Mouse (Mus musculus) brain, embryonic 18.5 days (tissue): ENCODE data around the gene Lhfpl3.
"Not testable (repeated sequence)": the region's sequence is repeated elsewhere in the genome, so short reads cannot be mapped to it uniquely, and the experiment has no call there.

Experiments used
- DNase-seq: peaks from one replicate; pipeline ENCODE4 v3.0.0-alpha.2; 2012; ENCODE audit warnings: low read depth, low spot score

The Lhfpl3 gene

DNA sequence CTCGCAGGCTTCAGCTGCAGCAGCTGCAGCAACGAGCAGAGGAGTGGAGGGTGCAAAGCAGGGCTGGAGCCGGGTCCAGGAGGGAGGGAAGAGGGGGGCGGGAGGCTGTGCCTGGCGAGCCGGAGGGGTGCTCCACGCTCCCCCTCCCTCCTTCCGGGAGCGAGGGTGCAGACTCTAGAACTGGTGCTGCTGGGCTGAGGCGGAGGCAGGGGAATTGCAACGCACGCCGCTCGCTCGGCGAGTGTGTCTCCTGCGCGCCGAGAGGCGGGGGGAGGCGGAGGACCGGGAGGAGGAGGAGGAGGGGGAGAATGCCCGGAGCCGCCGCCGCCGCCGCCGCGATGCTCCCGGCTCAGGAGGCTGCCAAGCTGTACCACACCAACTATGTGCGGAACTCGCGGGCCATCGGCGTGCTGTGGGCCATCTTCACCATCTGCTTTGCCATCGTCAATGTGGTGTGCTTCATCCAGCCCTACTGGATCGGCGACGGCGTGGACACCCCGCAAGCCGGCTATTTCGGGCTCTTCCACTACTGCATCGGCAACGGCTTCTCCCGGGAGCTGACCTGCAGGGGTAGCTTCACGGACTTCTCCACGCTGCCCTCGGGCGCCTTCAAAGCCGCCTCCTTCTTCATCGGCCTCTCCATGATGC is at the start of gene Lhfpl3:
Gene Lhfpl3, plus strand, starts transcription at position 175 of the 648 bp plus-strand sequence.
- DNase-seq = no peak

DNA sequence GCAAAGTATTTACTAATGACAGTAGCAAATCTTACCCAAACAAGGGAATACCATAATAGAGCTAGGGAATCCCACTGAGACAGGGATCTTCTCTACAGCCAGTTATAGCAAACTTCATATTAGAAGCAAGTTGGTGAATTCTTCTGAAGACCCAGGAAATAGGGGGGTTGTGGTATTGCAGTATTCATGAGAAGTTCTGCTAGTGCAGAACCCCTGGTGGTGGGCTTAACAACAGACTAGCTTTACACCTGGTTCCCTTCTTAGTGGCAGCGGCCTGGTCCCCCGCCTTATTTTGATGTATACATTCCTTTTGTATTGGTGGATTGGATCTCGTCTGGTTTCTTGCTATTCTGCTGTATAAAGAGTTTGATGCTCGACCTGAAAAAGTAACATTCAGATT is 39.6 kb upstream of the Lhfpl3 start:
- not testable (repeated sequence) for DNase-seq

DNA sequence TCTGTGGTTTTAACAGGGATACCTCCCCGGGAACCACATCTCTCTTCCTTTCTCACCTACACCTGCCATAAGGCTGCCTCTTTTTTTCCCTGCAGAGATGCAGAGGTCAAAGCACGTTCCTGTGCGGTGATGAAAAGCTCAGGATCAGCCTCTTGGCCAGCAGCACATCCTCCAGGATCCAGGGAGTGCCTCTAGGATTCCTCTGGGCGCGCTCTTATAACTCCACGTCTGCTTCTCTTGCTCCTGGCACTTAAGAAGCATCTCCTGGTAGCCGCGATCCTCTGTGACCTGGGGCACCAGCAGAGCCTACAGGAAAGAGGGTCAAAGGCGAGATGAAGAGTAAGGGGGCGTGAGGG is 352 bp upstream of the Lhfpl3 start:
- DNase-seq = no peak

- no peak for DNase-seq
Observed at GRCm38 (mm10) chr5:22746533-22747021, 718 bp downstream of the Lhfpl3 start.

DNA sequence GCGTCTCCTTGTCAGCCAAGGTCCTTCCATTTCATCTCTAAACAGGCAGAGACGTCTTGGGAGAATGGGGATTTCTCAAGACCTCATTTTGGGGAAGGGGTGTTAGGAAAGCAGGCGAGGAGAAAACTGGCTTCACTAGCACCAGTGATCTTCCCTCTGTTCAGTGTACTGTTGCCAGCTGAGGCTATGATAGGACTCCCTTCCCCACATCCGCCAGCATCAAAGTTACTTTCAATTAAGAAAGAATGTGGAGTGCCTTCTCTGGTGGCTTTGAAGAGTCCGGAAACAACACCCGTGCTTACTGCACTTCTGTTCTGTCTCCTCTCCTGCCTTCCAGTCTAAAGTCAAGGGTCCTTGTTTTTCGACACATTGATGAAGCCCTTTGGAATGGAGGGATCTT is 1.4 kb downstream of the Lhfpl3 start:
- DNase-seq = no peak

- no peak for DNase-seq
Observed at GRCm38 (mm10) chr5:22757261-22757660, 11.4 kb downstream of the Lhfpl3 start.

DNA sequence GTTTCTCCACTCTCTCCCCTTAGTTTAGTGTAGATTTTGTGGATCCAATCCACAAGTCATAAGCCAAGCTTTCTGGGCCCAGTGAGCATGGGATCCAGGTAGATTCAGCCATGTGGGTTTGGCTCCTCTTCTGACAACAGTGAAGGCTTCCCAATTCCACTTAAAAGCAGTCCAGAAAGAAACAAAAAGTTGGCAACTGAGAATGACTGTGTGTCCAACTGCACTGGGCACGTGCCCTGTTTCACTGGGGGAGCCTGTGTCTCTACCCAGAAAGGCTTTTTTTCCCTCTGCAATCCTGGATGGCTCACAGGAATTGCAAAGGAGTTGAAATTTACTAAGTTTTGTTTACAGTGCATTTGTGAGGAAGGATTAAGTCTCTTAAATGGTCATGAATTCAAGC is 24.9 kb downstream of the Lhfpl3 start:
- no peak for DNase-seq

DNA sequence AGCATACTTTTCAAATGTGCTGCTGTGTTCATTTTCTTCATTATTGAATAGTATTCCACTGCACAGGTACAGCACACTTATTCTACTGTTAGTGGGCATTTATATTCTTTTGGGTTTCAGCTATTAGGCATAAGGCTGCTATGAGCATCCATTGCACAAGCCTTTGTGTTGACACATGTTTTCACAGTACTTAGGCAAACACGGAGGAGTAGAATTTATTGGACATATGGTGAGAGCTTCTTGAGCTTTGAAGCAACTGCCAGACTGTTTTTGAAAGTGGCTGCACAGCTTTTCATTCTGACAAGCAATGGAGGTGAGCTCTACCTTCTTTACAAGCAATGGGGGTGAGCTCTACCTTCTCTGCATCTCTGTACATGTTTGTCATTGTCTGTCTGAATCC is 49.5 kb downstream of the Lhfpl3 start:
- DNase-seq = no peak

GRCm38 (mm10) chr5:22813426-22813825 is 67.6 kb downstream of the Lhfpl3 start:
- no peak for DNase-seq

DNA sequence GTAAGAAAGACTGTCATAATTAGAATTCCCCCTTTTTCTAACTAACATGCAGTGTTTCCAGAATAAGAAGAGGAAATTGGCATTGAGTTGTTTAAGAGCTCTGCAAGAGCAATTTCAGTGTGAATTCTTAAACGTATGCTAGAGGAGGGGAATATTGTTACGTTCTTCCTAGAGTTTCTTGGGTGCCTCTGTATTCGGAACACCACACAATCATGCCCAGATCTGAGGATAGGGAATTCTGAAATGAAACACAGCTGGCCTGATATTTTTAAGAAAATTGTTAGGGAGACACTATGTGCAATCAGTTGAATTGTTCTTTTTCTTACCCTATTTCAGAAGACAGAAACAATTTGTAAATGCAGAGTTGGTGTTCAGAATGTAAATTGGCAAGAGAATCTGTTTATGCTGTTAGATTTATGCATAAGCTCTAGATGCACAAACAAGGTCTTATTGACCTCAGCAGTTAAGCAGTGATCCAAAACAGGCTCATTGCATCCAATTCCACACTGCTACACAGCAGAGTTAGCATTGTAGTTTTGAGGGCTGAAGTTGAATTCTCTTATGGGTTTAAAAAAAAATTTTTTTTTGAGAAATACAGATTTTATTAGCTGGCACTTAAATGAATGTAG is 84.1 kb downstream of the Lhfpl3 start:
- peak; percentile 34 for DNase-seq

DNA sequence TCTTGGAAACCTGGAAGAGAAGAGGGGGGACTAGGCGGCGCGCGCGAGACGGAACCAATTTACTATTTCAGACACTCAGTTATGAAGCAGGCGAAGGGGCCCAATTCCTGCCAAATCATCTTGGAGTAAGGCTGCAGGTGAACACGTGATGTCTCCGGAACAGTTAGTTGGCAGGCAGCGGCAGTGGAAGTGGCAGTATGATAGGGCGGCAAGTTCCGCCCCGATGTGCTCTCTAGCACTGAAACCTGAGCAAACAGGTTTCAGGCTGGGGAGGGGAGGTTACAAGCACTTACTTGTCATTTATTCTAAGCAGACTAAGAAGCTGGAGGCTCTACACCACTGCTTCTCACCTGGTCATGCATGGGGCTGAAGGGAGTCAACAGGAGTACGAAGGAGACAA is 105.7 kb downstream of the Lhfpl3 start:
- no peak for DNase-seq

DNA sequence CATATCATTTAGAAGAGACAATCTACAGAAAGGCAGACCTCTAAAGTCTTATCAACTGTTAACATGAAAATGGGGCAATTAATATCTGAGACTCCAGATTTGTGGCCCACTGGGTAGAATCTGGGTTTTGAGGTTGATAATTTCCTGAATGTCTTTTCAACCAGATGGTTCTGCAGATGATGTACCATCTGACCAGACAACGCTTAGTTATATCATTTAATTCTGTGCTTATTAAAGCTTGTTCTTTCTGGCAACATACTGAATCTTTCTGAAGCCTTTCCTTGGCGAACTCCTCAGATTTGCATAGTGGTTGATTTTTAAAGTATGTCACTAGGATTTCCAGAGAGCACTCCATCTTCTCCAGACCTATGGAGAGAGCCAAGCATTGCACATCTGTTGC is 107.6 kb downstream of the Lhfpl3 start:
- DNase-seq = no peak

DNA sequence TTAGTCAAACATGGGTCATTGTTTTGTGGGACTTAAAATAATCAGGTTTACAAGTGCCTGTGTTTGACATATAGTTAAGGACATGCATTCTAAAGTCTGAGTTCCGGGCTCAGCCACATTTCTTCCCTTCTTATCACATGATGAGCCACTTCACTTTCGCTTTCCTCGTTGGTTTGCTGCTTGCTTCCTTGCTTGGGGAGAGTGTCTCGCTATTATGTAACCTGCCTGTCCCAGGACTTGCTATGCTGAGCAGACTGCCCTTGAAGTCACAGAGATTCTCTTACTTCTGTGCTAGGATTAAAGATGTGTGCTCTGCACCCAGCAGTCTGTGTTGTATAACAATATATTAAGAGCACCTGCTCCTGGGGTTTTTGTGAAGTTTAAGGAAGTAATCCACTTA is 110.6 kb downstream of the Lhfpl3 start:
- no peak for DNase-seq

DNA sequence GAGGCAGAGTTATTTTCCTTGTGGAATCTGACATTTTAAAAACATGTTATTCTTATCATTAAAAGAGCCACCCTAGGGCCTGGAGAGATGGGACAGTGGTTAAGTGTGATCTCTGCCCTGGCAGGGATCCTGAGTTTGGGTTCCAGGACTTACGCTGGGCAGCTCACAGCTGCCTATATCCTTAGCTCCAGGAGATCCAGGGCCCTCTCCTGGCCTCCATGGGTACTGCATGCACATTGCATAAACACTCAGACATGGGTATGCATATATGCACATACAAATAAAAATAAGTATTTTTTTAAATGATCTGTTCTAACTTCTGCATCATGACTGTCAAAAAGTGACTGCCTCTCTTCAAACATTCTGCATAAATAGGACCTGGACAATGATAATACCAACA is 115.5 kb downstream of the Lhfpl3 start:
- DNase-seq = no peak

DNA sequence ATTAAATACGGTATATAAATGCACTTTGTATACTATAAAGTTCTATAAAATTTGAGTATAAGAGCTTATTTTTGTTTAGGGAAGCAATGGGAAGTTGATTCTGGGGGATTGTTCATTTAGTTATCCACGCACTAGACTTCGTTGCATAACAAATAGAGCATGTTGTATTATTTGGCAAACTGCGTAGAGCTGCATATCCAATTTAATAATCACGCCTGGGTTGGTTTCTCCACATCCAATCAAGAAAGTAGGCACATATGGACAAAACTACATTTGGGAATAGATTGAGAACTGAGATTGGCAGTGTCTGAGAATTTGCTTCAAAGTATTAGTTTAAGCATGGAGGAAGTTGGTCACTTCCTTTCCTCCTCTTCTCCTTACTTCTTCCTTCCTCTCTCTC is 123.2 kb downstream of the Lhfpl3 start:
- no peak for DNase-seq

DNA sequence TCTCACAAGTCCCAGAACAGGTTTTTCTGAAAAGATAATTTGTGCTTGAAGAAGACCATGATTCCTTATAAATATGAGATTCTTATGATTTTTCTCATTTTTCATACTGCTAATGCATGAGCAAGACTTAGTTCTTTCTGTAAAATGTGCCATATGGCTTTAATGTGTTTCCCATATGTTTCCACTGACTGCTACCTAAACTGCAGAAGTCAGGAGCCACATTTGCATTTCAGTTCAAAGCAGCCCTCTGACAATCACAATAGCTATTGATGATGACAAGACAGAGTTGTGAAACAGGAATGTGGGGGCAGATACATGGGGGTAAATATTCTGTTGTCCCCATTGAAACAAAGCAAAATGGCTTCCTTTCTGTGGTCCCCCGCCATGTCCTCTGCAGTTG is 126.6 kb downstream of the Lhfpl3 start:
- DNase-seq = no peak

DNA sequence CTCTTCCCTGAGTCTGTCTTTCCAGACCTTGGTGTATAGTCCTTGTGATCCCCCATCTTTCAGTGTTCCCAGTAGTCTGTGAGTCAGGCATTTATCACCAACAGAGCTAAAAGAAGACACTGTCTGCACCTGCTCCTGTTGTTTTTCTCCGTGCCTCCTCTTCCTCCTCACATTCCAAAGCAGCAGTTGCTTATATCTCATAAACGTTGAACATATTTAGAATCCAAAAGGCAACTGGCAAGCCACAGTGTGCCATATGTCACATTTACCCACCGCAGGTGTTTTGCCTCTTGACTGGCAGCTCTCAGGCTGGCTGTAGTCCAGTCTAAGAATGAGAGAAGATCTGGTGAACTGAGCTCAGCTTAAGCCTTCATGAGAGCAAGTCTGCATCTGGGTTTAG is 142.5 kb downstream of the Lhfpl3 start:
- DNase-seq = no peak

GRCm38 (mm10) chr5:22889481-22889880 is 143.6 kb downstream of the Lhfpl3 start:
- DNase-seq = no peak

DNA sequence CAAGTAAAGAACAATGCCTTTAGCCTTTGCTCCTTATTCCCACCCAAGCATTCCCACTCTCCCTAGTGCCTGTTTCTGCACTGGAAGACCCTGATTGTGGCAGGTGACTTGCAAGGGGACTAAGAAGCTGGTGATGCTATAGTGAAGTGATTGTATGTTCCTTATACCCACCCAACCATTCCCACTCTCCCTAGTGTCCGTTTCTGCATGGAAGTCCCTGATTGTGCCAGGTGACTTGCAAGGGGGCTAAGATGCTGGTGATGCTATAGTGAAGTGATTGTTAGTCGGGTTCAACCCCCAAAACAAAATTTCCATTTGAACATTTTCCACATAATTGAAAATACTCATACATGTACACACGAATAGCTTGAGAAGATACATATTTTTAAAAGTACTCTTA is 151.4 kb downstream of the Lhfpl3 start:
- DNase-seq = no peak

GRCm38 (mm10) chr5:22897656-22898289 is 151.9 kb downstream of the Lhfpl3 start:
- peak; percentile 73 for DNase-seq

- DNase-seq = no peak
Observed at GRCm38 (mm10) chr5:22898593-22898992, 152.7 kb downstream of the Lhfpl3 start.

GRCm38 (mm10) chr5:22899913-22900312 is 154.1 kb downstream of the Lhfpl3 start:
- no peak for DNase-seq

DNA sequence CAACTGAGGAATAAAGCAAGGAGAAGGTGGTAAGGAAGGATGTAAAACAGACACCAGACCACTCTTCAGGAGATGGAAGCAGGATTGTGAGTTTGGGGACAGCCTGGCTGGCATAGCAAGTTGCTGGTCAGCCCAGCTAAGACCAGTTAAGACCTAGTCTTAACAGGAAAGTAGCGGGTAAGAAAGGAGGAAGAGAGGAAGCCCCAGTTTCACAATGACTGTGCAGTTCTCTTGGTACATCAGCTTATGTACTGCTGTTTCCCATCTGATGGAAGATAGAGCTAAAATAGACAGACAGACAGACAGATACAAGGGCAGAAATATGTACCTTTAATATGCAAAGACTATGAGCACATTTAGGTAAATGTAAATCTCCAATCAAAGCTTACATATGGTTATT is 171.3 kb downstream of the Lhfpl3 start:
- no peak for DNase-seq
